Mouse (Mus musculus) kidney, adult 18-20 months (tissue): ENCODE measurements around the gene Cnpy1.
A peak's percentile ranks its signal among the peaks of the same experiment; 100 is the strongest.

ENCODE experiments used
- DNase-seq: peaks from one replicate; pipeline ENCODE4 v3.0.0; 2021

Gene Cnpy1

GRCm38 (mm10) chr5:28179237-28179790 lies 66.3 kb downstream of the Cnpy1 start:
- no peak for DNase-seq

DNA sequence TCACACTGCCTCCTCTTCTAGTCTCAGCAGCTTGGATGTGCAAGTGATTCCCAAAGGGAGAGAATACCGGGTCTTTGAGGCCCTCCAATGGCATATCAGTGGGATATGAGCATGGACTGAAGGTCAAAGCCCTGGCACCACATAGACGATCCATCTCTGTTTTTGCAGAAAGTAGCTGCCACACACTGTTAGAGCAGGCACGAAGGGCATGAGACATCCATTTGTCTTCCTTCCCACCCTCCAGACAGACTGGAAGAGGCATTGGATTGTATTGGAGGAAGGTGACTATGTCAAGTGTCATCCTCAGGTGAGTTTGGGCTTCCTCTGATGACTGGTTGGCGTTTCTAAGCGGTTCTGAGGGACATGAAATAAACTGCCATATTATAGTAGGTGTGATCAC lies 67.3 kb downstream of the Cnpy1 start:
- no peak for DNase-seq

- no peak for DNase-seq
Observed at GRCm38 (mm10) chr5:28176585-28176984, 69.0 kb downstream of the Cnpy1 start.

GRCm38 (mm10) chr5:28176023-28176422 lies 69.6 kb downstream of the Cnpy1 start:
- no peak for DNase-seq

GRCm38 (mm10) chr5:28175570-28175919 lies 70.1 kb downstream of the Cnpy1 start:
- DNase-seq: no peak

DNA sequence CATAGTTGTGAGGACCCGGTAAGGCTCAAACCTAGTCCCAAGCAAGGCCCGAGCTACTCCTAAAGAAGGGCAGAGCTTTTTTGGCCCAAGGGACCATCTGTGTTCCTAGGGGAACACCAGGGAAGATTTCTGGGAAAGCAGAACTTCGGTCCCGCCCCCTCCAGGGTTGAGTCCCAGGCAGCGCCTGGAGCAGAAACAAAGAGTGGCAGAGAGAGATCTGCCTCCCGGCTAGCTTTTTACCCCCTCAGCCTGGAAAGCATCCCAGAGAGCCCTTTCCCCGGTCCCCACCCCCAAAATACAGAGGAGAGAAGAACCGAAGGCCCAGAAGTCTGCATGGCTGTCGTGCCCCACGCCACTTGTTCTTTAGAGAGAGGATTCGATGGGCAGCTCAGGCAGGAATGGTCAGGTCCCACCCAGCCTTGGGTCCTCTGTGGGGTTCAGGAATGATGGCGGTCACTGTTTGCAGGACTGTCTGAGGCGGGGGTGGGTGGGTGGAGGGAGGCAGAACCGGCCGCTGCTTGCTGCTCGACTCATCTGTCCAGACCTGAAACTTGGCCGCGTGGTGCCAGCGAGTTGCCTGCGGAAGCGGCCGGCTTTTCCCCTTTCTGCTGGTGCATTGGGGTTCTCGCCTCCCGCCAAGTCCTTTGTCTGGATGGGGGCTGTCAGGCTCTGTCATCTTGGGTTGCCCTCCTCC lies 70.6 kb downstream of the Cnpy1 start:
- DNase-seq: no peak

- no peak for DNase-seq
Observed at GRCm38 (mm10) chr5:28174086-28174485, 71.5 kb downstream of the Cnpy1 start.

DNA sequence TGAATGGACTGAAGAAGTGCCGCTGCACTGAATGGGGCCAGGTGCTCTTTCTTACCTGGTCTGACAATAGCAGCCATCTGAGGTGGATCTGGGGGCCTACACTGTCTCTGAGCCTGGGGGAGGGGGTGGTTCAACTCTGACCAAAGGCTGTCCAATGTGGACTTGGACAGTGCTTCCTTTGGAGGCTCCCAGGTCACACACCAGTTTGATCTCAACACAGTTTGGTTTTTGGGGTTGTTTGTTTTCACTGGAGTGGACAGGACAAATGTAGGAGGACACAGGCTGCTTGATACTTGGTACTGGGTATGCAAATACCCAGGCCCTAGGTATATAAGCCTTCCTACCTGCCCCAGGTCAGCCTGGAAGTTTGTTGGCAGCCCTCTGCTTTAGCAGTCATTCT lies 71.9 kb downstream of the Cnpy1 start:
- no peak for DNase-seq

DNA sequence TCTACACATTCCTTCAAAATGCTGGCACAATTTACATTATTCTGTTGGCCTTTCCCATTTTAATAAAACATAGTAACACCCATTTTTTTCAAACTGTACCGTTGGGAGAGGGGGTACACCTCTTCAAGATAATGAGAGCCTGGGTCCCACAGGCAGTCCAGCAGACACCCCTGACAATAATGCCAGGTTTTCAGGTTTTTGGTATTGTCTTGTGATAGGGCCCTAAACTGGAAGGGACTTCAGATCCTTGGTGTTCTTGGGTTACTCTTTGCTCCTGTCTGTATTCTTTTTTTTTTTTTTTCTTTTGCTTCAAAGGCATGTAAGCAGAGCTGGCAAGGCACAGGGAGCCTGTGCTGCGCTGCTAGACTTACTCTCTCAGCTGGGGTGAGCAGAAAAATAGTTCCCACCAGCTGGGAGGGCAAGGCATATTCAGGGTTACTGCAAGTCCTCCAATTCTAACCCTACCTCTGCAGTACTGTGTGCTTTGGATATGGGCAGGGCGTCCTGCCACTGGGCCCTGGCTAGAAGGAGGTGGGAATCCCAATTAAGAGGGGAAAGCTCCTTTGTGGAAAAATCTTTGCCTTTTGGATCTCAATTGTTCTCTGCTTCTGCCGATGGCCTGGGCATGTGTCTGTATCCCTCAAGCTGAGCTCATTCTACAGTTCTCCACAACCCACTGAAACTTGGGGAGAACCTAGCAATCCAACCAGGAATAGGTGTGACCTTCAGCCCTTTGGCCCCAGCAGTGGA lies 72.5 kb downstream of the Cnpy1 start:
- DNase-seq: no peak

- no peak for DNase-seq
Observed at GRCm38 (mm10) chr5:28172261-28172920, 73.2 kb downstream of the Cnpy1 start.

DNA sequence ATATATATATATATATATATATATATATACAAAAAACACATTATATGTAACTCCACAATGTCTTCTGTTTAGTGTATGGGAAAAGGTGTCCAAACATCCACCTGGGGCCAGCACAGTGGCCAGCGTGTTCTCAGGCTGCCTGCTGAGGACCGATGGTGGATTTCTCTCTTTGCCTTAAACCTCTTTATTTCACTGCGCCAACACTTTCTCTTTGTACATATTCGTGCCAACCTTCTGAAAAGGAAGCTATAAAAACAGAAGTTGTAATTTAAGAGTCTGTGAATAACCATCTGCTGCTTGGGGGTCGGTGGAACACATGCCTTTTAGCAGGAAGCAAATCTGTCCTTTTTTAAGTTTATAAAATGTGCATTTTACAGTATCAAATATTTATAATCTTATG lies 73.9 kb downstream of the Cnpy1 start:
- no peak for DNase-seq

- no peak for DNase-seq
Observed at GRCm38 (mm10) chr5:28170892-28171291, 74.7 kb downstream of the Cnpy1 start.

GRCm38 (mm10) chr5:28170081-28170480 lies 75.5 kb downstream of the Cnpy1 start:
- DNase-seq: no peak

DNA sequence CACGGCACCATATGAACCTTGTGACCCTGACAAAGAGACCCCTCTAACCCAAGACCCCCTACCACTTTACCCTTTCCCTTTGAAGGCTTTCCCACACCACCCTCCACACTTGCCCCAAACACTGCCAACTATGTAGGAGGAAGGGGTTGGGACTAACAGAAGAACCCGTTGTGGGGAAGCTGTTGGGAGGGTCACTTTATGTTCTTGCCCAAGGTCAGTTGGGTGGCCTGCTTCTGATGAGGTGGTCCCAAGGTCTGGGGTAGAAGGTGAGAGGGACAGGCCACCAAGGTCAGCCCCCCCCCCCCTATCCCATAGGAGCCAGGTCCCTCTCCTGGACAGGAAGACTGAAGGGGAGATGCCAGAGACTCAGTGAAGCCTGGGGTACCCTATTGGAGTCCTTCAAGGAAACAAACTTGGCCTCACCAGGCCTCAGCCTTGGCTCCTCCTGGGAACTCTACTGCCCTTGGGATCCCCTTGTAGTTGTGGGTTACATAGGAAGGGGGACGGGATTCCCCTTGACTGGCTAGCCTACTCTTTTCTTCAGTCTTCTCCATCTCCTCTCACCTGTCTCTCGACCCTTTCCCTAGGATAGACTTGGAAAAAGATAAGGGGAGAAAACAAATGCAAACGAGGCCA lies 76.3 kb downstream of the Cnpy1 start:
- DNase-seq: no peak

DNA sequence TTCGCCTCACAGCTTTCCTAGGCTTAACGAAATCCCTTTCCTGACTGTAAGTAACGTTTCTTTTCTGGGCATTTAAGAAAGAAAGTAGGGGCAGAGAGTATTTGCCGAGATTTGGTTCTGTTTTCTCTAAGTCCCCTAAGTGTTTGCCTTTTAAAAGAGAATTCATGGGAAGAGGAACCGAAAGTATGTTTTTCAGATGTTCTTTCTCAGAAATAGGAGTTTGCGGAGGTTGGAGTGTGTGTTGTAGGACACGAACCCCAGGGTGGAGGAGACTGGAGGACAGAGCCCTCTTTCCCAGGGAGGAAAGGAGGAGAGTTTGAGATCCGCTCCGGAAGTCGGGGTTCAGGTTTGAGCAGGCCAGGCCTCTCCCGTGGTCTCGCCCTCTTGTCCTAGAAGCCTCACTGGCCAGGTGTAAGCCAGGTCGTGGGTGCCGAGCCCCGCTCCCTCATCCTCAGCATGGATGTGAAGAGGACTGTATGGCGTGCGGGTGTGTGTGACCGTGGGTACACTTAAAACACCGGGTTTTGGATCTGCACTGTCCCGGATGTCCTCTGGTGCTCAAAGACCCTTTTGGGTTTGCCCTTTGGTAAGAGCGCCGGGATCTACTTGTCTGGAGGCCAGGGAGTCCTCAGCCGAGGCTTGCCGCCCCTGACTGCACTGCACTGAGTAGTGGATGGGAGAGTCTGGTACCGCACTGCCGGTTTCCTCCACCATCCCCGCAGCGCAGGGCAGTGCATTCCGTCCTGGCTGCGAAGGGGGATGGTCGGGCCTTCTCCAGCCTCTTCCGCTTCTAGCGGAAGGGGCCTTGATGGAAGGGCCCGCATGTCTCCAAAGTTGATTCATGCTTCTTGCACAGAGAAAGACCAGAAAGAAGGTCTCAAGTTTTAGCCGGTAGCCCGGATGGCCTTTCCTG lies 77.1 kb downstream of the Cnpy1 start:
- peak; percentile 22 for DNase-seq

DNA sequence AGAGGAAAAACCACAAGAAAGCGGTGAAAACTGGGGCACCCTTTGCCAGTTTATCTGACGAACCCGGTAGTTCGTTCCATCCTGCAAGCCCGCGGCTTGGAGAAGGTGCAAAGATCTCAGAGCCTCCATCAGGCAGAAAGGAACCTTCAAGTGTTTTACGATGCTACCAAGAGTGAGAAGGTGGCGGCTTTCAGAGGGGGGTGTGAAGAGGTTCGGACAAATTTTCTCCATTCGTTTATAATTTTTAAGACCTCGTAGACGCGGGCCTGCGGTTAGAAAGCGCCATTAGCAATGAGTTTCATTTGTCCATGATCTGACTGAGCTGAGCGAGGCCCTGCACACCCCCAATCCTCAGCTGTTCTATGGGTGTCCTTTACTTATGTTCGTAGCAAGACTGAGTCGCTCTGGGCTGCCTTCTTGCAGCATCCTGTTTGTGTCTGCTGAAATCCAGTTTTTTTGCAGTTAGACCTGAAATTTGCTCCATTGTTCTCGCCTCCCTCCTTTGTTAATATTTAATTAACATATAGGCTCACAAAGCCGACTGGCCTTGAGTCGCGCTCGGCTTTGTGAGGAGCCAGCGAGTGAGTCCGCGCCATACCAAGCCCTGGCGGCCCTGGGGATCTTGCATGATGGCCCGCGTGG lies 77.9 kb downstream of the Cnpy1 start:
- DNase-seq: peak; percentile 21

DNA sequence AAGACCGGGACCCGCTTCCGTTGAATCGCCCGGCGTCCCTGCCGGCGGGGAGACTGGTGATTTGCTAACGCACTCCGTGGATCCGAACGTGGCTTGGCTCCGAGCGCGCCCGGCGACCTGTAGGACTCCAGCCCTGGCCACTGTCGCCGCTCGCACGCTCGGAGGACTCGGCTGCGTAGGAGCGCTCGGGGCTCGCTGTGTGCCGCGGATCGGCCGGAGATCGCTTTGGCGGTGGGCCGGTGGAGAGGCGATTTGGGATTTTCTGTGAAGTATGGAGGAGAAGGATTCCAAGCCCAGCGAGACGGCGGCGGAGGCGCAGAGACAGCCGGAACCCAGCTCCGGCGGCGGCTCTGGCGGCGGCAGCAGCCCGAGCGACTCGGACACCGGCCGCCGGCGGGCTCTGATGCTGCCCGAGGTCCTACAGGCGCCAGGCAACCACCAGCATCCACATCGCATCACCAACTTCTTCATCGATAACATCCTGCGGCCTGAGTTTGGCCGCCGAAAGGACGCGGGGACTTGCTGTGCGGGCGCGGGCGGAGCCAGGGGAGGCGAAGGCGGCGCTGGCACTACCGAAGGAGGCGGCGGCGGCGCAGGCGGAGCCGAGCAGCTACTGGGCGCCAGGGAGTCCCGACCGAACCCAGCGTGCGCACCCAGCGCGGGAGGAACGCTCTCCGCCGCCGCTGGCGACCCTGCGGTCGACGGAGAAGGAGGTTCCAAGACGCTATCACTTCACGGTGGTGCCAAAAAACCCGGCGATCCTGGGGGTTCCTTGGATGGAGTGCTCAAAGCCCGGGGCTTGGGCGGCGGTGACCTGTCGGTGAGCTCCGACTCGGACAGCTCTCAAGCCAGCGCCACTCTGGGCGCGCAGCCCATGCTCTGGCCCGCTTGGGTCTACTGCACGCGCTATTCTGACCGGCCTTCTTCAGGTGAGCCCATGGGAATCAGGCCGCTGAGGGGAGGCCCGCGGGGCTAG lies 79.1 kb downstream of the Cnpy1 start:
- peak; percentile 69 for DNase-seq

- DNase-seq: peak; percentile 27
Observed at GRCm38 (mm10) chr5:28165358-28166255, 80.0 kb downstream of the Cnpy1 start, which contains the start of gene En2. En2 (plus strand) TSS chr5:28165694.

- no peak for DNase-seq
Observed at GRCm38 (mm10) chr5:28163926-28164325, 81.7 kb downstream of the Cnpy1 start.
